Mouse (Mus musculus) midbrain, postnatal 0 days (tissue): ENCODE measurements at regions not wholly inside any gene's neighbourhood (a gene's known extent, or its start where the extent isn't known, plus 50 kb on each side); places are given as distances from the start of the nearest gene placed in this dataset.
"Not testable (repeated sequence)": the region's sequence is repeated elsewhere in the genome, so short reads cannot be mapped to it uniquely, and the experiment has no call there.

Experiments used
- ATAC-seq: fragments of 200-750 bp; cut with Nextera tagmentation; 2 replicates; pipeline ENCODE4 v1.8.0; 2017; ENCODE audit warnings: moderate number of reproducible peaks, mild to moderate bottlenecking, moderate TSS enrichment, moderate library complexity; ENCODE audit not compliant: low FRiP score
- DNase-seq: peaks from one replicate; pipeline ENCODE4 v3.0.0-alpha.2; 2015; ENCODE audit warnings: low spot score
- H3K27ac ChIP-seq: fragments of 300-500 bp; sonication (generic); 2 replicates; pipeline ENCODE4 v1.5.1; 2014; ENCODE audit warnings: low read depth, mild to moderate bottlenecking, low read length, mixed read lengths
- H3K27me3 ChIP-seq: fragments of 300-500 bp; sonication (generic); 2 replicates; pipeline ENCODE4 v1.6.1; 2014; ENCODE audit warnings: low read length, control low read depth, mixed read lengths; ENCODE audit not compliant: insufficient read depth
- H3K36me3 ChIP-seq: fragments of 300-500 bp; sonication (generic); 2 replicates; pipeline ENCODE4 v1.6.1; 2014; ENCODE audit warnings: low read length, control low read depth, mixed read lengths; ENCODE audit not compliant: insufficient read depth
- H3K4me1 ChIP-seq: fragments of 300-500 bp; sonication (generic); 2 replicates; pipeline ENCODE4 v1.6.1; 2014; ENCODE audit warnings: mild to moderate bottlenecking, control low read depth, antibody characterized with exemption, low read length, mixed read lengths; ENCODE audit not compliant: insufficient read depth
- H3K4me2 ChIP-seq: fragments of 300-500 bp; sonication (generic); 2 replicates; pipeline ENCODE4 v1.6.1; 2014; ENCODE audit warnings: low read depth, mild to moderate bottlenecking, low read length, mixed read lengths; ENCODE audit not compliant: poor library complexity, severe bottlenecking
- H3K4me3 ChIP-seq: fragments of 300-500 bp; sonication (generic); 2 replicates; pipeline ENCODE4 v1.5.1; 2014; ENCODE audit warnings: low read depth, mild to moderate bottlenecking, low read length, moderate library complexity
- H3K9ac ChIP-seq: fragments of 300-500 bp; sonication (generic); replicated peaks from 2 replicates; pipeline ENCODE4 v1.6.1; 2014; ENCODE audit warnings: mild to moderate bottlenecking, low read length, moderate library complexity, mixed read lengths; ENCODE audit not compliant: poor library complexity, severe bottlenecking
- H3K9me3 ChIP-seq: fragments of 300-500 bp; sonication (generic); 2 replicates; pipeline ENCODE4 v1.6.1; 2016; ENCODE audit warnings: low read length, control low read depth
- CTCF ChIP-seq: IDR thresholded peaks from 2 replicates; pipeline ENCODE4 v1.5.1; 2016; ENCODE audit warnings: antibody characterized with exemption, mild to moderate bottlenecking
- WGBS: fragments of 180-500 bp; shearing (Covaris S2); extraction: QIAGEN DNeasy Blood & Tissue Kit; methylation state at CpG from one replicate; pipeline ENCODE4 v1.1.7; 2014; 5-methylcytosine and 5-hydroxymethylcytosine counted together

DNA sequence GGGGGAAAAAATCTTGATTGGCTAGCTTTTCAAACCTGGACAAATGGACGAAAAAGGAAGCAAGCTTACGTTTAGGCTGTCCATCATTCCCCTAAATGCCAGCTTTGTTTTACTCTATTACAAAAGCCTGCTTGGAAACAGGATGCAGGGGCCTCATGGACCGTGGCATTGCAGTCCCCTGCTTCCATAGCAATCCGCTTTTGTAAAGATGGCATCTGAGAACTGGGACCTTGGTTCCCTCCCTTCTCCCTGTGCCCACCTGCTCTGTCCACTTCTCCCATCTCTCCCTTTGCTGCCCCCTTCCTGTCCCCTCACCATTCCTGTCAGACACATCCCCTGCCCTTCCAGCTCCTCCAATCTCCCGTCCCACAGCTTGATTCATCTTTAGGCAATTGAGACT lies 149.7 kb downstream of the Gxylt1 start:
- ATAC-seq = no peak
- no peak for DNase-seq
- H3K4me2 ChIP-seq = no peak overlapping the region
- no peak overlapping the region for H3K4me3 ChIP-seq
- H3K9ac ChIP-seq = no peak overlapping the region
- WGBS = 40% methylated on average over 5 of the region's 5 CpGs
- H3K9me3 ChIP-seq = no peaks in the 10 kb centered on the region
- H3K27ac ChIP-seq = no peak overlapping the region
- H3K36me3 ChIP-seq = no peaks in the 10 kb centered on the region
- no peaks in the 10 kb centered on the region for H3K4me1 ChIP-seq
- no peaks in the 10 kb centered on the region for H3K27me3 ChIP-seq
- no peak for TF ChIP-seq CTCF

DNA sequence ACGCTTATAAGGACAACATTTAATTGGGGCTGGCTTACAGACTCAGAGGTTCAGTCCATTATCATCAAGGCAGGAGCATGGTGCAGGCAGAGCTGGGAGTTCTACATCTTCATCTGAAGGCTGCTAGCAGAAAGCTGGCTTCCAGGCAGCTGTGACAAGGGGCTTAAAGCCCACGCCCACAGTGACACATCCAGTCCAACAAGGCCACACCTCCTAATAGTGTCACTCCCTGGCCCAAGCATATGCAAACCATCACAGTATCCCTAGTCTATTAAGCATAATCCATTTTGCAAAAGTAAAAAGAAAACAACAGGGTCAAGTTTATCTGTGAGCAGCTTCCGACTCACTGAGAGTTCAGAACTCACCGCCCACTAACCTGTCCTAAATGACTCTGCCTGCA lies 153.8 kb downstream of the Gxylt1 start:
- TF ChIP-seq CTCF = no peak
- no peaks in the 10 kb centered on the region for H3K27me3 ChIP-seq
- no peaks in the 10 kb centered on the region for H3K4me1 ChIP-seq
- no peak overlapping the region for H3K9ac ChIP-seq
- H3K27ac ChIP-seq = no peak overlapping the region
- no peaks in the 10 kb centered on the region for H3K36me3 ChIP-seq
- no peaks in the 10 kb centered on the region for H3K9me3 ChIP-seq
- no peak overlapping the region for H3K4me2 ChIP-seq
- no peak for DNase-seq
- no peak for ATAC-seq
- no peak overlapping the region for H3K4me3 ChIP-seq
- 90% methylated on average over 4 of the region's 4 CpGs for WGBS

- peak; percentile 49 for DNase-seq
- not testable (repeated sequence) for H3K27me3 ChIP-seq, H3K4me1 ChIP-seq, H3K27ac ChIP-seq, H3K4me3 ChIP-seq, H3K36me3 ChIP-seq, H3K9ac ChIP-seq, H3K9me3 ChIP-seq, H3K4me2 ChIP-seq, ATAC-seq
- 48% methylated on average over 2 of the region's 2 CpGs for WGBS
Observed at GRCm38 (mm10) chr15:93117806-93118205, 157.2 kb downstream of the Gxylt1 start.

GRCm38 (mm10) chr15:93115674-93116102 lies 159.3 kb downstream of the Gxylt1 start:
- WGBS = 4% methylated on average over 15 of the region's 16 CpGs
- H3K4me3 ChIP-seq = peak overlapping the region; percentile 22; the same call in 1 of the 2 replicates
- TF ChIP-seq CTCF = peak; percentile 57
- DNase-seq = peak; percentile 81
- ATAC-seq = peak; percentile 63
- peak overlapping the region; percentile 49 for H3K4me2 ChIP-seq
- no peaks in the 10 kb centered on the region for H3K9me3 ChIP-seq
- peaks cover 8% of the 10 kb centered on the region for H3K4me1 ChIP-seq
- no peaks in the 10 kb centered on the region for H3K36me3 ChIP-seq
- H3K27ac ChIP-seq = no peak overlapping the region
- no peaks in the 10 kb centered on the region for H3K27me3 ChIP-seq
- peak overlapping the region; percentile 51 for H3K9ac ChIP-seq

DNA sequence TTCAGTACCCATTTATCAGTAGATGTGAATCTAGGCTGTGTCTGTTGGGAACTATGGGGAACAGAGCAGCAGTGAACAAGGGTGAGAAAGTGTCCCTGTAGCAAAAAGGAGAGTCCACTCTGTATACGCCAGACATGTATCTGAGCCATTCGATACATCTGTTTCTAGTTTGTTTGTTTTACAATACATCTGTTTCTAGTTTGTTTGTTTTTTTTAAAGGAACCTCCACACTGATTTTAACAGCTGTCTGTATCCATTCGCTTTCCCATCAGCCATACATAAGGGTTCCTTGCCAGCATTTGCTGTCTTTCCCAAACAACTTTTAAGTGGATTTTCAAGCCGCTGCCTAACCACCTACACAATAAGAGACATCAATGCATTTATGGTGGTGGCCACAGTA lies 170.0 kb downstream of the Gxylt1 start:
- H3K27me3 ChIP-seq = no peaks in the 10 kb centered on the region
- 82% methylated on average over 4 of the region's 4 CpGs for WGBS
- no peaks in the 10 kb centered on the region for H3K36me3 ChIP-seq
- no peak overlapping the region for H3K4me3 ChIP-seq
- no peaks in the 10 kb centered on the region; the same call in 1 of the 2 replicates for H3K4me1 ChIP-seq
- no peak for TF ChIP-seq CTCF
- DNase-seq (no peak), ATAC-seq (no peak)
- H3K27ac ChIP-seq = no peak overlapping the region
- H3K4me2 ChIP-seq = no peak overlapping the region
- H3K9ac ChIP-seq = no peak overlapping the region
- H3K9me3 ChIP-seq = no peaks in the 10 kb centered on the region

- TF ChIP-seq CTCF = no peak
- ATAC-seq (no peak), DNase-seq (no peak)
- 81% methylated on average over 5 of the region's 5 CpGs for WGBS
- H3K36me3 ChIP-seq = no peaks in the 10 kb centered on the region
- no peak overlapping the region for H3K4me3 ChIP-seq
- no peaks in the 10 kb centered on the region for H3K9me3 ChIP-seq
- H3K27me3 ChIP-seq = no peaks in the 10 kb centered on the region
- no peaks in the 10 kb centered on the region; the same call in 1 of the 2 replicates for H3K4me1 ChIP-seq
- H3K4me2 ChIP-seq = no peak overlapping the region
- no peak overlapping the region for H3K27ac ChIP-seq
- H3K9ac ChIP-seq = no peak overlapping the region
Observed at GRCm38 (mm10) chr15:93103426-93103825, 171.6 kb downstream of the Gxylt1 start.
